Mouse (Mus musculus): ENCODE results near the gene Ccdc24.

Gene Ccdc24

GRCm38 (mm10) chr4:117890750-117891149 is 18.4 kb upstream of the Ccdc24 start:
- no peak for DNase-seq (ENCODE audit: low spot score)

- DNase-seq (ENCODE audit: low spot score), result no peak
Measured at GRCm38 (mm10) chr4:117890031-117890430, 17.7 kb upstream of the Ccdc24 start.

- DNase-seq (ENCODE audit: low spot score), result no peak
Measured at GRCm38 (mm10) chr4:117889471-117889870, 17.1 kb upstream of the Ccdc24 start.

GRCm38 (mm10) chr4:117887920-117888319 is 15.6 kb upstream of the Ccdc24 start:
- no peak for DNase-seq (ENCODE audit: low spot score)

GRCm38 (mm10) chr4:117887133-117887532 is 14.8 kb upstream of the Ccdc24 start, which contains the start of gene Atp6v0b:
TSS of gene Atp6v0b (minus strand) at chr4:117887333.
- peak; percentile 94 for DNase-seq (ENCODE audit: low spot score)

GRCm38 (mm10) chr4:117886644-117887043 is 14.3 kb upstream of the Ccdc24 start:
- no peak for DNase-seq (ENCODE audit: low spot score)

- no peak for DNase-seq (ENCODE audit: low spot score)
Measured at GRCm38 (mm10) chr4:117885994-117886393, 13.6 kb upstream of the Ccdc24 start.

GRCm38 (mm10) chr4:117885093-117885492 is 12.7 kb upstream of the Ccdc24 start:
- no peak for DNase-seq (ENCODE audit: low spot score)

GRCm38 (mm10) chr4:117884146-117884545 is 11.8 kb upstream of the Ccdc24 start:
- no peak for DNase-seq (ENCODE audit: low spot score)

GRCm38 (mm10) chr4:117882701-117883691 is 10.6 kb upstream of the Ccdc24 start, which contains the start of gene B4galt2:
TSS of gene B4galt2 (minus strand) at chr4:117883487.
- DNase-seq (ENCODE audit: low spot score), result peak; percentile 37

- DNase-seq (ENCODE audit: low spot score), result no peak
Measured at GRCm38 (mm10) chr4:117878703-117879102, 6.3 kb upstream of the Ccdc24 start.

- DNase-seq (ENCODE audit: low spot score), result no peak
Measured at GRCm38 (mm10) chr4:117878301-117878700, 5.9 kb upstream of the Ccdc24 start.

GRCm38 (mm10) chr4:117873615-117874014 is 1.3 kb upstream of the Ccdc24 start:
- DNase-seq (ENCODE audit: low spot score), result no peak

GRCm38 (mm10) chr4:117871787-117872186 is 570 bp downstream of the Ccdc24 start:
- DNase-seq (ENCODE audit: low spot score), result no peak

GRCm38 (mm10) chr4:117870437-117870836 is 1.9 kb downstream of the Ccdc24 start:
- DNase-seq (ENCODE audit: low spot score), result no peak

GRCm38 (mm10) chr4:117869317-117869716 is 3.0 kb downstream of the Ccdc24 start:
- no peak for DNase-seq (ENCODE audit: low spot score)

GRCm38 (mm10) chr4:117867823-117868222 is 4.5 kb downstream of the Ccdc24 start:
- DNase-seq (ENCODE audit: low spot score), result peak; percentile 55

- DNase-seq (ENCODE audit: low spot score), result no peak
Measured at GRCm38 (mm10) chr4:117867000-117867399, 5.4 kb downstream of the Ccdc24 start.

- peak; percentile 77 for DNase-seq (ENCODE audit: low spot score)
Measured at GRCm38 (mm10) chr4:117866083-117866482, 6.3 kb downstream of the Ccdc24 start.

- no peak for DNase-seq (ENCODE audit: low spot score)
Measured at GRCm38 (mm10) chr4:117862823-117863222, 9.5 kb downstream of the Ccdc24 start.

GRCm38 (mm10) chr4:117860570-117860969 is 11.8 kb downstream of the Ccdc24 start:
- DNase-seq (ENCODE audit: low spot score), result no peak

- DNase-seq (ENCODE audit: low spot score), result peak; percentile 73
Measured at GRCm38 (mm10) chr4:117858794-117859193, 13.6 kb downstream of the Ccdc24 start.

GRCm38 (mm10) chr4:117855146-117855545 is 17.2 kb downstream of the Ccdc24 start:
- DNase-seq (ENCODE audit: low spot score), result no peak
